Mouse (Mus musculus) spleen, postnatal 14 days (tissue): ENCODE measurements around the gene Ccdc32.

Source experiments
- DNase-seq, 2 experiments: peaks; one replicate each; pipeline ENCODE4 v3.0.0; 2021 to 2022; ENCODE audit warnings: low spot score in 2 of 2

The Ccdc32 gene

DNA sequence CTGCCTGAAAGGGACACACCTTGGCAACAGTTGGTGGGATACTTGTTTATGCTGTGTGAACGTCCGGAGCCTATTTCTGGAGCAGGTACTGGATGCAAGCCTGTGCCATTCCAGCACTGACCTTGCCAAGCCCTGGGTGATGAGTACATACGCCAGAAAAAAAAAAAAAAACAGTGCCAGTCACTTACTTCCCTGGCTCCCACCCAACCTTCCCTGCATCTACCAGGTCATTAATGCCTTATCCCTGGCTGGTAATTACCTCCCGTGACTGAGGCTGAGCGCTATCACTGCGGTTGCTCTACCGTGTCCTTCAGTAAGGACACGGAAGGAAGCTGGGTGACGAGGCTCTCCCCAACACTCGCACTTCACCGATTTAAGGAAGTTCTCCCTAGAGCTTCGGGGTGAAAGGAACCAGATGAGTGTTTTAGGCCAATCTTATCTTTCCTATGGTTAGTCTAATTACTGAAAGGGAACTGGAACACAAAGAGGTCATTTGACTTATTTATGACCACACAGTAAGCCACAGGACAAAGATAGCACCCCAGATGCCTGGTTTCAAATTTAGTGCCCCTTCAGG is 13.5 kb downstream of the Ccdc32 start:
- DNase-seq, result no peak

DNA sequence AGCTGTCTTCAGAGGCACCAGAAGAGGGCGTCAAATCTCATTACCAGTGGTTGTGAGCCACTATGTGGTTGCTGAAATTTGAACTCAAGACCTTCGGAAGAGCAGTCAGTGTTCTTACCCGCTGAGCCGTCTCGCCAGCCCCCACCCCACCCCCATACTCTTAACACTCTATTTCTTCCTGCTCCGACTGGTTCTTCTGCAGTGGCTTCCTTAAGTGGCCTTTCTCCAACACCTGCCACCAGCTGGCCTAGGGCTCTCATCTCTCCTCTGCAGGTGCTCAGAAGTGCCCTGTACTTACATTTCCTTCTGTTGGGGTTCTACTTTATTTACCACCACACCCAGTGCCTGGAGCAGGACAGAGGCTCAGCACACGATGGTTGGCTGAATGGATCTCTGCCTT is 14.2 kb downstream of the Ccdc32 start:
- DNase-seq, result no peak

DNA sequence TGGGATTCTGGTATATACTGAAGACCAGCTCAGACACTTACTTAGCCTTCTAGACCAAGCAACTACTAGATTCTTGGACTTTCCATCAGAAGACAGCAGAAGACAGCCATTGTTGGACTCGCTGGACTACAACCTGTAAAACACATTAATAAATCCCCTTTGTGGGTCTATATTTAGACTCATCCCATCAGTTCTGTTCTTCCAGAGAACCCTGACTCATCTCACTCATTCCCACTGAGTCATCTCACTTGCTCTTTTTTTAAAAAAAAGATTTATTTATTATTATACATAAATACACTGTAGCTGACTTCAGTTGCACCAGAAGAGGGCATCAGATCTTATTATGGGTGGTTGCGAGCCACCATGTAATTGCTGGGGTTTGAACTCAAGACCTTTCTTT is 19.8 kb downstream of the Ccdc32 start:
- no peak for DNase-seq

DNA sequence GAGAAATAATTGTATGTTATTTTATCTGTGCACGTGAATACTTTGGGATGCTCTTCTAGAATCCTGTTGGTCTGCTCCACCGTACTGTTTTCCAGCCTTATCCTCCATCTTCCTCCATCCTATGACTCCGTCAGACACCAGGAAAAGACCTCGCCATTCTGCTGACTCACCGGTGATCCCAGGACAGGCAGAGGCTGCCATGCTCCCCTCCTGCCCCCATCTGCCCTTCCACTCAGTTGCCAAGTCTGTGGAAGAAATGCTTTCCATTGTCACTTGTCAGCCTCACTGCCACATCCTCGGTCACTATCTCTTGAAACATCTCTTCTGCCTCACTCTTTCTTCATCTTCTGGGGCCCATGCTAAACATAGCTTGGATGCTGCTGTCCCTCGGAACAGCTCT is 22.3 kb downstream of the Ccdc32 start:
- no peak for DNase-seq

DNA sequence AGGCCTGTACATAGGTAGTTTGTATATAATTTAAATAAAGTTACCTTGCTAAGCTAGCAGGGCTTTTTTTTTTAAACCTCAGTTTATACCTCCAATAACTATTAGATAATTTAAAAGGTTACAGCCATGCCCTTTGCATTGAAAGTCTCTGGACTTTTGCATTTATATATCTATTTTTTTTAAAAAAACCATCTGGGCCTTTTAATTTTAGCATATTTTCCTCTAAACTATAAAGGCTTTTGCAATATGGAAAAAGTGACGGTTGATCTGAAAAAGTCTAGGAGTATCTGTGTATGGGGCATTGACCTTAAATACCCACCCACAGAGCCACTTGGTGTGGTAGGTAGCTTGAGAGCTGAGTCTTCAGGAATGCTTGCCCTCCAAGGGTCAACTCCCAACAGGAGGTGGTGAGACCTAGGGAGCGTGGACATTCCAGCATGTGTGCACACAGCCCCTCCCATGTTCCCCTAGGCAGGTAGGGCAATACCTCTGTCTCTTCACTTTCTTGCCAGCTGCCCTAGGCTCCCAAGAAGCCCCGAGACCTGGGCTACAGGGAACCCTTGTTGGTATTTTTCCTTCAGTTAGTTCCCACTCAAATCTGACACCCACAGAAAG is 30.1 kb downstream of the Ccdc32 start:
- no peak for DNase-seq

DNA sequence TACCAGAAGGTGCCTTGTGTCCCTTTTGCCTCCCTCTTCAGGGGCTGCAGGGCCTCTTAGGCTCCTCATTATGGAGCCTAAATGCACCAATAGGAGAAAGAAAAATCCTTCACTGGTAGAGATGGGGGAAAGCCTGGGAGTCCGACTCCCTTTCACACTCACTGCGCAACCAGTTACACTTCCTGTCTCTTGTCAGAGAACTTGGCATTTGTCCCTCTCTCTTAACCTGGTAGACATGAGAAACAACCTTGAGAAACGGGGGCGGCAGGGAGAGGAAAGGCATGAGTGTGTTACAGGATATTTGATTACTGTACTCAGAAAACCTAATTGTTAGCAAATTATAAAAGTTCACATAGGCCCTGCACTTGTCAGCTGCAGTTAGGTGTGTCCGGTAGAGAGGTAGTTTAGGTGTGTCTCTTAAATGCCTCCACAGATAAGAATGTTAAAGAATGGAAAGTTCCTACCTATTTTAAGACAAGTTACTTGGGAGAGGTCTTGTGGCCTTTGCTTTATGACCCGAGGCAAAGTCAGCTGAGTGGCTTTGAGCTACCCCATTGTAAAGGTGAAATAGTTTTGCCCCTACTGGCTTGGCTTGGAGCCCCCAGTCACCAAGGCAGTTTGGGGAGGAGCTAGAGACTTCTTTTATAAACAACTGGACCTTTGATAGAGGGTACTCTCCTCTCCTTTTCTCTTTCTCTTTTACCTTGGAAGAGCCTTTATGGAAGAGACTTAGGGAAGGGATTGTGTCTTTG is 30.9 kb downstream of the Ccdc32 start:
- DNase-seq, result no peak

DNA sequence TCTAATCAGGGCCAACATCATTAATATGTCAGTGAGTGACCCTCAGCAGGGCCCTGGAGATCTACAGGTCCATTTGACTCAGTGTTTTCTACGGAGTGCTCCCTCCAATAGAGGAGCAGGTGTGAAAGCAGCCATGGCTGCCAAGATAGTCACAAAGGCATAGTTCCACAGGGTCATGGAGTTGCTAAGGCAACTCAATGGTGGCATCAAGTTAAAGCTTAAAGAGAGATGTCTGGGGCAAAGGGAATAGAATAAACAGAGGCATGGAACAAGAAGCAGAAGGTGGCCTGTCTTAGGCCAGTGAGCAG is 32.4 kb downstream of the Ccdc32 start:
- DNase-seq, result no peak

DNA sequence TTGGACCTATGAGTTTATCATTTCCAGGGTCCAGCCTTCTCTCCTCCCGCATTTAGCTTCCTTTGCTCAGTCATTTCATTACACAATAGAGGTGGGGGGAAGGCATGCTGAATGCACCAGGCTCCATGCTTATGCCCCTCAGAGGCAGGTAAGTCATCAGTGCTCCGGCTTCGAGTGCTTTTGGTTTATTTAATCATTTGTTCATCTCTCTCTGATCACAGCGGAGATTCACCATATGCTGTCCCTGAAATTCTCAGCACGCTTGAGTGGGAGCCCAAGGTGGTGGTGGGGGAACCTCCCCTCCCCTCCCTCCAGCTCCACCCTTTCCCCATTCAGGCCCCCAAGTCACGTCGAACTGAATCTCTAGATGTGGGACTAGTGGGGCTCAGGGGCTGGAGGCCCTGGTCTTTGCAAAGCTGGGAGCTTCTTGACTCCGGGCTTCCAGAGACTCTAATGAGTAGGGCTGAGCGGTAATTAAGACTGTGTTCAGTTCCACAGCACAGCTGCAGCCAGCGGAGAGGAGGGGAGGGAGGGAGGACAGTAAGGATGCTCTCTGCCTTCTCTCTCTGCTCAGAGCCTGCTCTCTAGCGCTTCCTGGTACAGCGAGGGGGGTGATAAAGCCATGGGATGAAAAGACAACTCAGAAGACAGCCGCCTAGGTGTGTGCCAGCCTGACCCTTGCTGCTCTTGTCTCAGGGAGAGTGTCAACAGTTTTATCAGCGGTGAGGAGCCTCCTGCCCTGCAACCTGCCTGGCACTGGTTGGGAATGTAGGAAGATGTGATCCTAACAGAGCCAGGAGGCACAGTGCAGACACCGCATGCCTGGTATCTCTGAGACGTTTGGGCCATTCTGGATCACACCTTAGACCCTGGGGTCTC is 33.0 kb downstream of the Ccdc32 start:
- DNase-seq, result no peak

DNA sequence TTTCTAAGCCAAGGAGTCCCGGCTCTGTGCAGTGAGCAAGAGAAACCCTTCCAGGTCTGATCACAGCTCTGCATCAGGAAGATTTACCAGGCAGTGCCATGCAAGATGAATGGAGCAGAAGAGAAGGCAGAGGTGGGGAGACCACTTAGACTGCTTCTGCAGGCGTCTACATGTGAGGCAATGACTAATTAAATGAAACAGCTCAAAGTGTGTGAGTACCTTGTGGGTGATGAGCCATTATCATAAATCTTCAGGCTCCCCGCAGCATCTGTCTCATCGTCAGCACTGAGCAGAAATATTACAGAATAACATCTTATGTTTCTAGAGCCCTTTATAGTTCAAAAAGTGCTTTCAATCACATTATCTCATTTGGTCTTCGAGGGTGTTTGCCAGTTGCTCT is 33.7 kb downstream of the Ccdc32 start:
- no peak for DNase-seq

DNA sequence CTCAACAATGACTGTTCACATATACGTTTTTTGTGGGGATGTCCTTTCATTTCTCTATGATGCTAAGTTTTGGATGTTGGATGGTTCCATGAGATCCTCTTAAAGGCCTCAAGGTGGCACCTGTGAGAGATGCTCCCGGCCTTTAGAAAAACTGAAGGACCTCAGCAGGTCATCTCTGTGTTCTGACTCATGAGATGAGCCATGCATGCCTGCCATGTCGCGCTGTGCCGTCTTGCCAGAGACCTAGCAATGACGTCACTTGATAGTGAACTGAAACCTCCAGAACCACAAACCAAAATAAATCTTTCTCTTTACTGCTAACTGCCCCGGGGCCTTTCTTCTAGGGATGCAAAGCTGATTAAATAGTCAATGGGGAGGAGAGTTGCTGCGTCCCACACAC is 45.4 kb downstream of the Ccdc32 start:
- no peak for DNase-seq

DNA sequence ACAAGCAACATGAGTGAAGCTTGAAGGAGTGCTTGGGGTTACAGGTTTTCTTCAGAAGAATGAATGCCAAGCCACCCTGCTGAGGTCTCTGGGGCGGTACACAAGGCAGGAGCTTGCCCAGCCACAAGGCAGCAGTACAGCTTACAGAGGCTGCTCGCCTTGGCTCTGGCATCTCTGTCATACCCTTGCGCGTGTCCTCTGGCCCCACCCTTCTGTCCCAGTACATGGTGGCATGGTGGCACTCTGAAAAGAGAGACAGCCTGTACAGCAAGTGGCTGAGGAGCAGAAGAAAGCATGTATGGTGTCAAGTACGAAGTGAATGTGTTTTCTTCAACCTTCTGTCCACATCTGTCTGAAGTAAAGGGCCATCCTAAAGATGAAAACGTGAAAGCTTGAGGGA is 48.4 kb downstream of the Ccdc32 start:
- no peak for DNase-seq

DNA sequence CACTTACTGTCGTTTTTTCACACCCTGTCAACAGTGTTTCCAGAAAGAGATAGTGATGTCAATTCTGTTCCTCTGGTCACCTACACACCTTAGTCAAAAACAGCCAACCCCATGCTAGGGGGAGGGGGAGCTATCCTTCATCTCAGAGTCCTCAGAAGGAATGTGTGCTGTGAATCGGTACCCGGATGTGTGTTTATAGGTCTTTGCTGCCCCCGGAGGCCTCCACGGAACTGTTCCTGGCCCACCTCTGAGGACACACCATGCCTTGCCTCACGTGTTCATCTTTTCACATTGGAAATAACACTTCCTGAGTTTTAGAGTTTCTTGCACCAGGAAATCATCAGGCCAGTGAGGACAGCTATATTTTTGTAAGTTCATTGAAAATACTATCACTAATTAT is 51.1 kb downstream of the Ccdc32 start:
- no peak for DNase-seq

DNA sequence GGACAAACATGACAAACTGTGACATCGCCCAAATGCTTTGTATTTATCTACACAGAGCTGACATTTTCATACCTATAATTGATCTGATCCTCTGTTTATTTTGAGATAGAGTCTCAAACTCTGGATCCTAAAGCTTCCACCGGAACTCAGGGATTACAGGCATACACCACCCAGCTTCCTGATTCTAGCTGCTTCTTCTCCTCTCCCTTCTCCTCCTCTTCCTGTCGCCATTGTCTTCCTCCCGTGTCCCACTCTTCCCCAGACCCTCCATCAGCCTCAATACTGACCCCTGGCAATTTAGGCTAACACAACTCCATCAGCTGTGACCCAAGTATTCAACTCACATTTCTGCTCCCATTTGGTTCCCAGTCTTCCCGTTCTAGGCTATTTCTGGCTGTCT is 52.3 kb downstream of the Ccdc32 start:
- DNase-seq, result no peak

DNA sequence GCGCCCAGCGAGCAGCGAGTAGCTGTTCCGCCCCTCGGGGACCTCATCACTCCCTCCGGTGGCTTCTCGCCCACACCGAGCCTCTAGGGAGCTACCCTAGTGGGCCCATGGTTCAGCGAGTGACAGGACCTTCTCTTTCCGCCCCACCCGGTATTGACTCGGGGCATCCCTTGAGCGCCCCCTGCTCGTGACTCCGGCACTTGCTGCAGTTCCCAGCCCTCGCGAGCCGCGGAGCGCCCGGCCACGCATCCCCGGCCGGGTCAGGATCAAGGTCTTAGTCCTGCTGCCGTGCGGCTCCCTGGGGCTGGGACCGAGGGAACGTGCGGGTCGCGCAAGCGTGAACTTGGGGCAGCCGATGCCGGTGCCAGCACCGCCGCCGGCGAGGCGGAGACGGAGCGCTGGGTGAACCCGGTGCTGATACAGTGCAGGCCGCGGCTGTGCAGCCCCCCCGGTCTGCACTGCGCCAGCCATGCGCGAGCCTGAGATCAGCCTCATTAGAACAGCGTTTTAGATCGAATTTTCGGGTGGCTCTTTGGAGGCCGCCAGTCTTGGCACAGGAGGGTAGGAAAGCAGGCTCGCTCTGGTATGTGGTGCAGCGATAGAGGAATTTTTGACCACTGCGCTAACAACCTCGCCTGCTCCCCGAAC is 52.8 kb downstream of the Ccdc32 start:
- peak; percentile 79 to 89 for DNase-seq

DNA sequence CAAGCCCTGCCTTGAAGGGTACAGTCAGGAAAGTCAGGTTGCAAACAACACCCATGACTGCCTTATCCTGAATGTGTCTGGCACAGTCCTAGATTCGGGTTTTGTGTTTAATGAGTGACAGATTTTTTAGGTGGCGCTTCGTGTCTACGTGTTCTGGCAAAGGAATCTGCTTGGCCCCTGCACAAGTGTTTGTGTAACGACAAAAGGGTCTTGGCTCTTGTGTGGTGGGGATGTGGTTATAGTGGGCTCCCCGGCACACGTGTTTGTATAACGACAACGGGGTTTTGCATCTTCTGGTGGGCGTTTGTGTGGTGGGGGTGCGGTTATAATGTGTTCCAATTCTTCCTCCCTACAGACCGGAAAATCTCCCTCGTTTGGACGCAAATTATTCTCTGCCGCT is 53.3 kb downstream of the Ccdc32 start:
- peak in 1 of 2 experiments; percentile 4 for DNase-seq

DNA sequence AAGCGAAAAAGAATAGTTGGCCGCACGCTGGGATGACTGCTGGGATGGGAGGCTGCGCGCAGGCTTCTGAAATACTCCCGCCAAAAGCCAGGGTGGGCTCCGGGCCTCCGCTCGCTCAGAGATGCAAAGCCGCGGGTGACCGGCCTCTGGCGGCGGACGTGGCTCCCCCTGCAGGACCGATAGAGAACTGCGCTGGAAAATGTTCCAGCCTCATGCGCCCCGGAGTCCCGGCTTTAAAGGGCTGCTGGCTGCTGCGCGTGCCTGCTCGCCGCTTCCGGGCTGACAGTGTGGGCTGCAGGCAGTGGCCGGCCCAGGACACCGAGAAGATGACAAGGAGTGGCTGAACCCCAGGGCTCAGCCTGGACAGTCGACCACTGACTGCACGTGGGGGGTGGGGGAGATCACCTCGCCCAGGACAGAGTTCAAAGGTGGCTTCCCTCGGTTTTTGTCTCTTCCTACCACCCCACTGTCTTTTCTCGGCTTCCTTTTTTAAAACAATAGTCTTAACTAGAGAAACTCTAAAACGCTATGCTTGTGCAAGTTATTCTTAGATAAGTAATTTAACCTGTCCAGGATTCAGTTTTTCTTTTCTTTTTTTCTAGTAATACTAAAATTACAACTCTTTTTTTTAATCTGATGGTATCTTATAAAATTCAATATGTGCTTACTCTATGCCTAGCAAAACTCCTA is 56.4 kb downstream of the Ccdc32 start:
- peak; percentile 75 to 84 for DNase-seq

DNA sequence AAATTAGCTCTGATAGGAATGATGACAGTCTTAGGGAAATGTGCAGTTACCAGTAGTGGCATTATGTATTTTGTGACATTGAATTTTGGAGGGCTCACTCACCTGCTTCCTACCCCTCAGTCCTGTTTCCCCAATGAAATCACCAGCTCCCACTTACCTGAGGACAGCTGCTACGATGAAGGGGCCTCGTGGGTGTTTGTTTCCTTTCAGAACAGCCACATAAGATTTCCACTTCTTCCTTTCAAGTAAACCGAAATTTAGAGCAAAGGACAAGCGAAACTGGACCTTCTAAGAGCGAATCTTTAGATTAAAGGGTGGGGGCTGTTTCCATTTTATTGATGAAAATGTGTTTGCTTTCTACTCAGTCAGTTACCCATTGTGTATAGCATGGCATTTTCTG is 57.1 kb downstream of the Ccdc32 start:
- no peak for DNase-seq

DNA sequence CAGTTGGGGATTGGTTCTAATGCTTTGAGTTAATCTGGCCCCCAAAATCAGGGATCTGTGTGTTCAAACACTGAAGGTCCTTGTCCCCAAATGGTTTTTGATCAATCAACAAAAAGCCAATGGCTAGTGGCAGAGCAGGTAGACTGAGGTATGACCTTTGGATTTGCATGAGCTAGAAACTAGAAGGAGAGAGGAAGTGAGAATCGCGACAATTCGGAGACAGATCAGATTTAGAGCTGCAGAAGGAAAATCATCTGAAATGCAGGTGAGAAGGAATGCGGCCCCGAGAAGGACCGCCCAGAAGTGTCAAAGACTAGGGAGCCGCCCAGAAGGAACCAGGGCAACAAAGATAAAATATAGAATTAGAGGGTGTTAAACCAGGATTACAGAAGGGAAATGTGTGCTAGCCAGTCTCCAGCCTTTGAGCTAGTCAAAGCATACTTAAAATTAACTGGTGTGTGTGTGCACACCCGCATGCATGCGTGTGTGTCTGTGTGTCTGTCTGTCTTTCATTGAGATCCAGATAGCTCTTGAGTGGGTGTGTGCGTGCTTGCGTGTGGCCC is 59.5 kb downstream of the Ccdc32 start:
- no peak for DNase-seq
